Mouse (Mus musculus): ENCODE data around the gene Bmp10.

Gene Bmp10

DNA sequence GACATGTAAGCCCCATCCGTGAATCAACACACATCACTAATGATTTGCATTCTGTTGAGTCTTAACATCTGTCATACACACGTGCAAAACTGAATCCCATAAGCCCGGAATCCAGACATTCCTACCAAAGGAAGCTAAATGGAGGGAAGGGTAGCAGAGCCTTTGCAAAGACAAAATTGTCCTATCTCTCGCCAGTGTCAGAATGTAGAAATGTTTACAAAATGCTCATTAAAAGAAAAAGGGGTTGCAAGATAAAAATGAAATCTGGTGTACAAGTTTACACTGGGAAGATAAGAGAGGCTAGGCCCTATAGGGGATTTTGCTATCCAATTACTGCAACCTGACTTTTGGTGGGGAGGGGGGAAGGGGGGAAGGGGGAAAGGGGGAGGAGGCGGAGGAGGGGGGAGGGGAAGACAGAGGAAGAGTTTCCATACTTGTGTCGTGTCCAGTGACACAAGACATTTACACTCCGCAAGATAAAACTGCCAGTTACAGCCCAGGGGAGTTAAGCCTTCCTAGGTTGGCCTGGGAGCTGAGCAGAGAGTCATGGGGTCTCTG, at the start of gene Bmp10:
Bmp10 (plus strand) TSS at position 508 of the 558 bp plus-strand sequence.
- no peak for DNase-seq (ENCODE audit: low read depth in 1 of 2, low spot score in 2 of 2)

DNA sequence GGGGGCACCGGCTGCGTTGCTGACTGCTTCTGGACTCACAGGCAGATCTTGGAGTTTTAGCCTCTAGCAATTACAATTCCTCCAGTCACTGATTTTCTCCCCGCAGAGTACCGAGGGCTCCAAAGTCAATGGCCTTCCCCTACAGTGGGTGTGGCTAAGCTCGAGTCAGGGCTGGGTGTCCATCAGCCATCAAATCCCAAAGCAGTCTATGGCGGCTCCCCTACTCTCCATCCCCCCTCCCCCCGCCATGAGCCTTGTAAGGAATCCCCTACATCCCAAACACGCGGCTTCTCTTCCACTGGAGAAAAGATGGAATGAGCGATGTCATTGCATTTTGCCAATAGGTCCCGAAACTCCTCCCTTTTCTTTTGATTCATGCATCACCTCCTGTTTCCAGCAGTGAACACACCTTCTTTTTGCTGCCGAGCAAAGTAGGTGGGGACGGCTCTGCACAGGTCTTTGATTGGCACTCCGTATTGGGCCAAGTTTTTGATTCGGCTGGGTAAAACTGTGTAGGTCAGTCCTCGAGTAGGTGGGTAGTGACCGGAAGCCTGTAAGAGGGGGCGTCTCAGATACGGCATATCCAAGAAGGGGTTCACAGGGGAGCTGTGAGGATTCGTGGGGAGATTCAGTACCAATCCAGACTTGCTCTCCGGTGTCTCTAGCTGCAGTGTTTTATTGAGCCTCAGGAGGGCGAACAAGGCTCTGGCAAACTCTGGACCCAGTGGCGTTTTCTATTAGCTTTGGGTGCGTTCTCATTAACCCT, 44.7 kb upstream of the Bmp10 start:
- no peak for DNase-seq (ENCODE audit: low read depth in 1 of 2, low spot score in 2 of 2)

DNA sequence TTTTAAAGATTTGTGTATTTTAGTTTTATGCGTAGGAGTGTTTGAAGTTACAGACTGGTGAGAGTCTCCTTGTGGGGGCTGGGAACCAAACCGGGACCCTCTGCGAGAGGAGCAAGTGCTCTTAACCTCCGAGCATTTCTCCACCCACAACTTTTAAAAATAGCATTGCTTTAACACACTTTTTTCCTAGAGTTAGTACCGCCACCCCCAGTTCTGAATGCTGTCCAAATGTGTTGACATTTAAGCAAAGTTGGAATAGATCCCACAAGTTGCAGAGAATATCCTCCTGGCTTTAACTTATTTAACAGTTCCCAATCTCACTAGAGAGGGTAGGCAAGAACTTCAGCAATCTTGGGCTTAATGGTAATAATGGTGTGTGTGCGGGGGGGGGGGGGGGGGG, 44.0 kb upstream of the Bmp10 start:
- no peak for DNase-seq (ENCODE audit: low read depth in 1 of 2, low spot score in 2 of 2)

GRCm38 (mm10) chr6:87386203-87386602, 42.6 kb upstream of the Bmp10 start:
- peak in 1 of 2 experiments; percentile 10 for DNase-seq (ENCODE audit: low read depth in 1 of 2, low spot score in 2 of 2)

GRCm38 (mm10) chr6:87386681-87387080, 42.1 kb upstream of the Bmp10 start:
- DNase-seq (ENCODE audit: low read depth in 1 of 2, low spot score in 2 of 2), result no peak

DNA sequence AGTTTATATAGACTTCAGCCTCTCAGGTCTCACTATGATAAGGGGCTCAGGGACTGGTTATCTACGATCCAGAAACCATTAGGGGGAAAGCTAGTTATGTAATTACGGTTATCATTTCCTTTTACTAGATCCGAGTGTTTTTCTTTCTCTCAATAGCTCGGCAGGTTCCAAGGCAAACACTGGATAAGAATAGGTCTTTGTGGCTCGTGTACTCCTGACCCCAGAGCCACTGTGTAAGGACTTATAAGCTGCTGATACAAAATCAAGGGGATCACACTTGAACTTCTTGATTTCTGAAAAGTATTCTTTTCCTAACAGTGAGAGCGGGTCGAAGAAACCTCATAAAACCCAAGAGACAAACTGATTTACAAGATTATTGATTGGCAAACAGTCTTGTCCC, 39.9 kb upstream of the Bmp10 start, which contains the start of gene Gkn3:
Gkn3 (minus strand) TSS at position 59 of the 400 bp plus-strand sequence.
- no peak for DNase-seq (ENCODE audit: low read depth in 1 of 2, low spot score in 2 of 2)

GRCm38 (mm10) chr6:87389455-87389989, 39.3 kb upstream of the Bmp10 start:
- no peak for DNase-seq (ENCODE audit: low read depth in 1 of 2, low spot score in 2 of 2)

GRCm38 (mm10) chr6:87393466-87394205, 35.2 kb upstream of the Bmp10 start:
- DNase-seq (ENCODE audit: low read depth in 1 of 2, low spot score in 2 of 2), result no peak

DNA sequence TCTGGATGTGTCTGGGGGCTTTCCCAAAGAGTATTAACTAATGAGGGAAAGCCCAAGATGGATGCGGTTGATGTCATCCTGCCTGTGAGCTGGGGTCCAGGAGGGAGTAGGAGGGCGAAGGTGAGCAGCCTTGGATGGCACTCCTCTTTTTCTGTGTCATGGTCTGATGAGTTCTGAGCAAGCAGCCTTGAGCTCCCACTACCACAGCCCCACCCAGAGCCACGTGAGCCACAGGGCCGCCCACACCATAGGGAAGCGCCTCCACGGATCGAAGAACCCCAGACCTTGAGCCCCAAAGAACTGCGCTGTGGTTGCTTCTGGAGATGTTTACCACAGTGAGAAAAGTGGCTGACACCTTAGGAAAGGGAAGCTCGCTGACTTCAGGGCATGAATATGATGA, 34.0 kb upstream of the Bmp10 start:
- DNase-seq (ENCODE audit: low read depth in 1 of 2, low spot score in 2 of 2), result no peak

GRCm38 (mm10) chr6:87399137-87399536, 29.7 kb upstream of the Bmp10 start:
- DNase-seq (ENCODE audit: low read depth in 1 of 2, low spot score in 2 of 2), result peak in 1 of 2 experiments; percentile 38

GRCm38 (mm10) chr6:87399886-87400566, 28.8 kb upstream of the Bmp10 start:
- DNase-seq (ENCODE audit: low read depth in 1 of 2, low spot score in 2 of 2), result peak in 1 of 2 experiments; percentile 2

DNA sequence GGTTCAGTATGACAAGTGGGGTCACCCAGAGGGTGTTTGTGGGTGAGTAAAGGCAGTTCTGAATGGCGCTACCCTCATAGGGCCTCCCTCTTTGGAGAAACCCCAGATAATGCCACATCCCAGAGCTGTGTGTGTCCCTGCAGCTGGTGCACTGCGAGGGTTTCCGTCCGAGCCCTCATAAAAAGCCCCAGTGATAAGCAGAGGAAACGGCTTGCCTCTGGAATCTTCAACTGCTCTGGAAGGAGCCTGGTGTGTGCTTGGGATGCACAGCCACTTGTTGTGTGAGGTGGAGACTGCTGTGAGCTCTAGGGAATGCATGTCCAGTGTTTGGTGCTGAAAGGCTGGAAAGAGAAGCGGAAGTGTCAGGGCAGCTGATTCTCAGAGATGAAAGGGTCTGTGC, 27.3 kb upstream of the Bmp10 start:
- no peak for DNase-seq (ENCODE audit: low read depth in 1 of 2, low spot score in 2 of 2)

- DNase-seq (ENCODE audit: low read depth in 1 of 2, low spot score in 2 of 2), result no peak
Measured at GRCm38 (mm10) chr6:87412011-87412410, 16.8 kb upstream of the Bmp10 start.

DNA sequence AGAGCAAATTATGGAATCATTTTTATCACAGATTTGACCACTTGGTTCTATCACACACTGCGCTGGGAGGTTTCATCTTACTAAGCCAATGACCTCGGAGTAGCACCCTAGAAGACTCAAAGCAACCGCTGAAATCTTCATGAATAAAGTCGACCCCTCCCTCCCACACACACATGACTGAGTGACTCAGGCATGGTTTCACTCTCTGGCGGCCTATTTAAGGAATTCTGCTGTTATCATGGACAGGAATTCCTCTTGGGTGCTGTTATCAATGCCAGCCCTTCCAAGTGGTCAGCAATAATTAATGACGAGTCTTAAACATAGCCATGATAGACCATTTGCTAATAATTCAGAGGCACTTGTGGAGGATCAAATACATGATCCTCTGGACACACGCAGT, 6.5 kb upstream of the Bmp10 start:
- no peak for DNase-seq (ENCODE audit: low read depth in 1 of 2, low spot score in 2 of 2)

DNA sequence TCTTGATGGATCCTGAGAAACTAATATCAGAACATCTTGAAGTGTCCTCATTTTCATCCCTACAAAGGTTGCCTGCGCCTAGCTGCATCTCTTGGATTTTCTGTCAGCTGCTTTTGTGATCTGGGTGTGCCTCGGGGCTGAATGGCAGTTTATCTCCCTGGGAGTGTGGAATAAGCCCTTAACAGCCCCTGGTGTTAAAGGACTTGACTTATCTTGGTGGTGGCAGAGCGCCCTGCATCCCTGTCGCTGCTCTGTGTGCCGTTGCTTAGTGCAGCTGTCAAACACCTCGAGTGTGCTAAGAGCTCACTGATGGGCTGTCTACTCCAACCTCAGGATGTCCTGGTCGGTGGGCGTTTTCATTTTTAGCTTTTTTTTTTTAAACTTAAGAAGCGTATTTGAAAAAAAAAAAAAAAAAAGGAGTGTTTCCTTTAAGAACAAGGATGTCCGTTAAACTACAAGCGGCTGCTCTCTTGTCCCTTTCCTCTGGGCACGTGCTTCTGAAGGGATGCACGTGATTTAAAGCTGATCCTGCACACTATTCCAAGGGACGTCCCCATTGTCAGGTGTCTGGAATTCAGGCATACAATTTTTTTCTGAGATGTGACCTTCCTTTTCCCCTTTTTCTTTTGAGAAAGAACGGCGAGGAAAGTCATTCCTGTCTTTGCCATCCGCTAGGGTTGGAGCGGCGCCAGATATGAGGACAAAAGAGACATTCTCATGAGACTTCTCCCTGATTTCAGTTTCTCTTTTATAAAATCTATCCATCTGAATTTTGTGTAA, 4.6 kb upstream of the Bmp10 start:
- DNase-seq (ENCODE audit: low read depth in 1 of 2, low spot score in 2 of 2), result no peak

- no peak for DNase-seq (ENCODE audit: low read depth in 1 of 2, low spot score in 2 of 2)
Measured at GRCm38 (mm10) chr6:87426954-87427353, 1.8 kb upstream of the Bmp10 start.

DNA sequence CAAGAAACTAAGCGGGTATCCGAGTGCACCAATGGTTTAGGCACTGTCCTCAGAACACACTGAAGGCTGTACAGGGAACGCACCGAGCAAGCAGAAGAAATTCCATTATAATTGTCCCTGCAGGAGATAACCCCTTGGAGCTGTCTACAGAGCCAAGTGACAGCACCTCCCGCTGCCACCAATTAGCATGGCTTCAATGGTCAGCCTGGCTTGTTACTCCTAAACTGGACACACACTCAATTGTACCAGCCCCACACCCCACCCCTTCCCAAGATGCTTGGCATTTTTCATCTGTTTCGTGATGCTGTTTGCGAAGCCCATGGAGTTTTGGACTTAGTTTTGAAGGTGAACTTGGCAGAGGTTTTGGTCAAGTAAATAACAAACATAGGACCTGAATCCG, 1.2 kb upstream of the Bmp10 start:
- DNase-seq (ENCODE audit: low read depth in 1 of 2, low spot score in 2 of 2), result no peak

DNA sequence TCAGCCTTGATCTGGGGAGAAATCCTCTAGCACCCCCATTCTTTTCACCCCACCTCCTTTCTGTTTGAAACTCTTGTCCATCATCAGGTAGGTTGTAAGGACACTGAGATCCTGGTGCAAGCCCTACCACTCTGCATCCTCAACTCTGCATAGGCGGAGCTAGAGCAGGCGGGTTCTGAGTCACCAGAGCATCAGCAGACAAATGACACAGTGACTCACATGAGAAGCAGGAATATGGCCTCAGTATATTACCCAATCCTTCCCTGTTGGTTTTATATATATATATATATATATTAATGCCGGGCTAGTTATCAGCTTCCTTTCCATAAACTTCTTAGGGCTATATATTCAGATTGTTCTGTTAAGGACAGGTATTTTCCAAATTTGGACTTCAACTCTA, 7.0 kb downstream of the Bmp10 start:
- no peak for DNase-seq (ENCODE audit: low read depth in 1 of 2, low spot score in 2 of 2)

- no peak for DNase-seq (ENCODE audit: low read depth in 1 of 2, low spot score in 2 of 2)
Measured at GRCm38 (mm10) chr6:87436745-87437144, 8.0 kb downstream of the Bmp10 start.

DNA sequence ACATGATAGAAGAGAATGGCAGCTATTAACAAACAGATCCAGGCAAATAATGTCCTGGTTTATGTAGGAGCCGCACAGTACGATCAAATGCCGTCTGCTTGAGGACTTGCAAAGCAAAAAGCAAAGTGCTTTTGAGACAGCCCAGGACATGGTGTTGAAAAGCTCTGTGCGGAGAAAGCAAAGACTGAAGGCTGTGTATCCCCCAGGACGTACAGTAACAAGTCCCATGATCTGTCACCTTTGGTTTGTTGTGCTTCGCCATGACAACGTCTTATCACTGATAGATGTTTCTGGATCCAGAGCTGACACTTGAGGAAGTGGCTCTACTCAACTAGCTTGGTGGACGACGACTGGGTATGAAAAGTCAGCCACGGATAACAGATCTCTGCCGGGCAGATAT, 14.5 kb downstream of the Bmp10 start:
- no peak for DNase-seq (ENCODE audit: low read depth in 1 of 2, low spot score in 2 of 2)

GRCm38 (mm10) chr6:87445222-87445621, 16.4 kb downstream of the Bmp10 start:
- DNase-seq (ENCODE audit: low read depth in 1 of 2, low spot score in 2 of 2), result no peak
